Mouse (Mus musculus): Measurements from ENCODE around the gene Pramef6. TPM values are rescaled to one million over a fixed set of nuclear protein-coding genes. Genes with fewer than 3 reads are reported as not detected.

Pramef6 gene
- not detected in 2 replicates for polyA plus RNA-seq (2012; rRNA removed)

DNA sequence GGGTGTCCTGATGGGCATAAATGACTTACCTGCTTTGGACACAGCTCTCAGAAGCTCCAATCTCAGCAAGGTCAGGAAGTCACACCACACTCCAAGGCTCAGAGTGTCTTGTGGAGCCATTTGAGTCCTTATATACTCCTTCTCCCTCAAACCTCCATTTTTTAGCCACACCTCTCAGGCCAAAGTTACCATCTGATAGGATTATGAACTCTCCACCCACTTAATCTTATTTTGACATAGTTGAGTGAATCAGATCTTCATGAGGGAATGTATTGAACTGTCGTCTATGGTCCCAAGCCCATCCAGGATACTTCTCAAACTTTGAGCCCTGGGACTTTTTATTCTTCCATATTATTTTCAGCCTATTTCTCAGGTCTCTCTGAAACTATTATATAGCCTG is at the start of gene Pramef6:
Gene Pramef6, minus strand, starts transcription at position 101 of the 400 bp plus-strand sequence.

DNA sequence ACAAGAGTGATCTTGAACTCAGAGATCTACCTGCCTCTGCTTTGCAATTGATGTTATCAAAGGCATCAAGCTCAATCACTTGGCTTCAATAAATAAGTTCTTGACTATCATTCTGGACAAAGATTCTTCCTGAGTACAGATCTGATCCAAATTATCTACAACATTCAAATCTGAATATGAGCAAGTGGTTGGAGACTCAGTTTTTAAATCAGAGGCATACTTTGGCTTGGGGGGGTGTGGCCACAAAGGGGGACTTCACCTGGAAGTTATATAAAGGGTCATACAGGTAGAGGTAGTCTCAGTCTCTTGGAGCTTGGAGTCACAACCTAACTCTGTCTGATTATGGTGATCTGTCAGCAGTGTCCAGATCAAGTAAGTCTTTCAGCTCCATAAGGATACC is 54.0 kb downstream of the Pramef6 start, which contains the start of gene Gm13103:
Gene Gm13103, plus strand, starts transcription at position 301 of the 400 bp plus-strand sequence.

Other genes starting within 250 kb of the Pramef6 start
- gene Gm13088, start 243.1 kb downstream of the Pramef6 start, polyA plus RNA-seq (2012; rRNA removed) = not detected in 2 replicates
- gene Gm13089, start 197.7 kb downstream of the Pramef6 start, polyA plus RNA-seq (2012; rRNA removed) = not detected in 2 replicates
- not detected in 2 replicates for gene Gm13078, start 180.9 kb downstream of the Pramef6 start, polyA plus RNA-seq (2012; rRNA removed)
- gene Gm13023, start 111.0 kb downstream of the Pramef6 start, polyA plus RNA-seq (2012; rRNA removed) = not detected in 2 replicates
- not detected in 2 replicates for gene Gm13084, start 84.3 kb downstream of the Pramef6 start, polyA plus RNA-seq (2012; rRNA removed)
- gene Gm13103, start 53.9 kb downstream of the Pramef6 start, polyA plus RNA-seq (2012; rRNA removed) = not detected in 2 replicates
- gene Pramef25, start 50.6 kb upstream of the Pramef6 start, polyA plus RNA-seq (2012; rRNA removed) = not detected in 2 replicates
- not detected in 2 replicates for gene Gm13101, start 66.6 kb upstream of the Pramef6 start, polyA plus RNA-seq (2012; rRNA removed)
- not detected in 2 replicates for gene Pramef17, start 94.0 kb upstream of the Pramef6 start, polyA plus RNA-seq (2012; rRNA removed)
- not detected in 2 replicates for gene Pramel4, start 158.7 kb upstream of the Pramef6 start, polyA plus RNA-seq (2012; rRNA removed)
- not detected in 2 replicates for gene Gm13102, start 206.1 kb upstream of the Pramef6 start, polyA plus RNA-seq (2012; rRNA removed)